Mouse (Mus musculus) cerebellum, adult 2 months (tissue): ENCODE results near the gene Foxk1. TPM values are rescaled to one million over a fixed set of nuclear protein-coding genes. Genes with fewer than 3 reads are reported as not detected.

Experiments used
- DNase-seq, 2 experiments: peaks; one replicate each; pipeline ENCODE4 v3.0.0; 2021
- H3K27ac ChIP-seq: fragments of 200-500 bp; 2 replicates; pipeline ENCODE4 v1.5.1; 2012; ENCODE audit warnings: low read length, control low read depth, inconsistent platforms; ENCODE audit not compliant: insufficient read depth
- H3K27me3 ChIP-seq: fragments of 200-500 bp; 2 replicates; pipeline ENCODE4 v1.6.1; 2012; ENCODE audit warnings: inconsistent platforms, mild to moderate bottlenecking, low read length, moderate library complexity; ENCODE audit not compliant: control insufficient read depth, insufficient read depth
- H3K4me1 ChIP-seq: fragments of 200-500 bp; 2 replicates; pipeline ENCODE4 v1.6.1; 2011; ENCODE audit warnings: low read length; ENCODE audit not compliant: control insufficient read depth, insufficient read depth
- H3K4me3 ChIP-seq: fragments of 200-500 bp; replicated peaks from 2 replicates; pipeline ENCODE3; 2011; ENCODE audit warnings: mild to moderate bottlenecking, low read depth, low read length, control low read depth; ENCODE audit not compliant: insufficient read depth
- CTCF ChIP-seq: fragments of 200-500 bp; IDR thresholded peaks from 2 replicates; pipeline ENCODE4 v1.5.1; 2011; ENCODE audit warnings: low read depth, mild to moderate bottlenecking, control low read depth, low read length, moderate library complexity, borderline replicate concordance; ENCODE audit not compliant: insufficient read depth
- POLR2A ChIP-seq: fragments of 200-500 bp; IDR thresholded peaks from 2 replicates; pipeline ENCODE4 v1.6.1; 2011; ENCODE audit warnings: low read length, control low read depth, borderline replicate concordance; ENCODE audit not compliant: insufficient read depth
- WGBS: fragments of 180-500 bp; shearing (Covaris S2); methylation state at CpG from one replicate; pipeline ENCODE4 v1.1.7; 2018; 5-methylcytosine and 5-hydroxymethylcytosine counted together
- polyA plus RNA-seq: library from polyadenylated mRNA; depleted of rRNA; stranded (reverse); fragments of >200 nt; gene quantifications from 2 replicates; pipeline ENCODE4 v1.2.3, GENCODE M21; 2012

The Foxk1 gene
- polyA plus RNA-seq, 1 experiment = 14.2 TPM

DNA sequence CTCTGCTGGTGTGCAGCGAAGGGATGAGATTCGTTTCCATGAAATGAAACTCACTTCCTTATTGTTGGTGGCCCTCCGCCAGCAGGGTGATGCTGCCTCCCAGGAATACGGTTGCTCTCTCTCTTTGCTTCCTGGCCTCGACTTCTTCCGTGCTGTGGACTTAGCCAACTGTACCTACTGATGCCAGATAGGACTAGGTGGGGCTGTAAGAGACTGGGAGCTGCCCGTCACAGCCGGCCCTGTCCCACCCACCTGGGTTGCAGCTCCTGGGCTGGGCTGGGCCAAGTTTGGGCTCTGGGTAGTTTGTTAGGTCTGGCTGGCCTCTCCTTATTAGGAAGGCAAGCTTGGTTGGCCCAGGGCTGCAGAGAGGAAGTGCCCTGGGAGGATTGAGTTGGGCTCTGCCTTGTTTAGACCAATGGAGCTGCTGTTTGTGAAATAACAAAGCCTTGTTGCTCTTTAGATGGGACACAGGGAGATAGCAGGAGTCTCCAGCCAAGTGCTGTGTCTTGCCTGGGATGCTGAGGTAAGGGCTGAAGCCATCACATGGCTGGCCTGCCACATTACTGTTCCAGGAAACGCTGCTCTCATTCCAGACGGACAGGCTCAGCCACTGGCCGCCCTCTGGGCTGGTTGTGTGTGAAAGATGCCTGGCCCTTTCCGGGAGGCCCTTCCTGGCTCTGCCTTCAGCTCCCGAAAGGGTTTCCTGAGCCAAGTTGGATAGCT lies 23.5 kb downstream of the Foxk1 start:
- peak overlapping the region; percentile 76 for H3K27ac ChIP-seq
- 6% methylated on average over 13 of the region's 13 CpGs for WGBS
- no peak for TF ChIP-seq POLR2A
- TF ChIP-seq CTCF = no peak
- H3K4me3 ChIP-seq = no peak overlapping the region
- DNase-seq = peak; percentile 66 to 80
- H3K4me1 ChIP-seq = peaks cover 29% of the 10 kb centered on the region
- H3K27me3 ChIP-seq = no peaks in the 10 kb centered on the region

DNA sequence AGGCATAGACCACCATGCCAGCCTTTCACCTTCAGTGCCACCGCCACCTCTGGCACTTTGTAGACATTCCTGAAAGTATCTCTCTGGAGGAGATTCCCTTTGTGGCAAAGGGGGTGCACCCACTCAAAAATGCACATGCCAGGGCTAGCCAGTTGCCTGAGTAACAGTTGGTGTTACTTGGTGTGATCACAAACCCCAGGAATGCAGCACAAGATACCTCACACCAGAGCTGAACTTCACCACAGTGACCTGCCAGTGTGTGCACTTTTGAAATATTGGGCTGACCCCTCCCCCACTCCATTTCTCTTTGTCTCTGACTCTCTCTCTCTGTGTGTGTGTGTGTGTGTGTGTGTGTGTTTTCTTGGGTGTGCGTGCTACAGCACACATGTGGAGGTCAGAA lies 25.2 kb downstream of the Foxk1 start:
- DNase-seq = no peak
- 100% methylated on average over 2 of the region's 2 CpGs for WGBS
- H3K4me3 ChIP-seq = no peak overlapping the region
- TF ChIP-seq POLR2A = no peak
- H3K27me3 ChIP-seq = no peaks in the 10 kb centered on the region
- no peak overlapping the region for H3K27ac ChIP-seq
- H3K4me1 ChIP-seq = peaks cover 37% of the 10 kb centered on the region

DNA sequence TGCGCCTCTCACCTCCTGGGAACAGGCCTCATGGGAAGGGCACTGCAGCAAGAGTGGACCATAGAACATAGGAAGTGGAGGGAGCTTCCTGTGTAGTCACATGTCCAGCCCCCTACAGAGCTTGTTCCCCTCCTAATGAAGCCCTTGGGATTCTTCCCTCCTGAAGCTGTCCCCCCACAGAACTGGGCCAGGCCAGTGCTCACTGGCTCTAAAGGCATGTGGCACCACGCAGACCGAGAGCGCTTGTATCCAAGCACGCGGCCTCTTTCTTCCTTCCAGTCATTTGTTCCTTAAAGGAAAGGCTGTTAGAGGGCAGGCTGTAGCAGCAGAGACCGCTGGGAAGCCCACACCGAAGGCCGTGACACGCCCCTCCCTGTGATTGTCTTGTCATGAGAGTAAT lies 26.6 kb downstream of the Foxk1 start:
- Histone ChIP-seq H3K27ac (no peak overlapping the region), H3K27me3 (no peaks in the 10 kb centered on the region), H3K4me1 (peaks cover 47% of the 10 kb centered on the region), H3K4me3 (no peak overlapping the region)
- DNase-seq = no peak
- WGBS = 68% methylated on average over 10 of the region's 10 CpGs
- TF ChIP-seq POLR2A (no peak), CTCF (no peak)

DNA sequence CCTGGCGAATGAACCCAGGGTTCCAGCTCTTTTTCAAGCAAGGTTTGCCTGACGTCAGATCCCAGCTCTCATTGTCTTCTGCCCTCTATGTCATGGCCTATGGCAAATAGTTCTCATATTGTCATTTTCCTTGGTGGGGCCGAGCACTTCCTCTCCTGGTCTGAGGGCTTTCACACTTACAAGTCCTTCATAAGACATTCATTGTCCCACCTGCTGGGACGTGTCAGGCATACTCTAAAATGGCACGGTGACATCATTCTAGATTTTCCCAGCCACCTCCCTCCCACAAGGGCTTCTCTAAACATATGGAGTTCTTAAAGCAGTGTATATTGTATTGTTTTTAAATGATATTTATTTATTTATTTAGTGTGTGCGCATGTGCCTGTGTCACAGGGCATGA lies 27.4 kb downstream of the Foxk1 start:
- DNase-seq = no peak
- H3K4me3 ChIP-seq = no peak overlapping the region
- 63% methylated on average over 6 of the region's 6 CpGs for WGBS
- H3K27me3 ChIP-seq = no peaks in the 10 kb centered on the region
- H3K4me1 ChIP-seq = peaks cover 55% of the 10 kb centered on the region
- TF ChIP-seq CTCF (no peak), POLR2A (no peak)
- H3K27ac ChIP-seq = no peak overlapping the region

DNA sequence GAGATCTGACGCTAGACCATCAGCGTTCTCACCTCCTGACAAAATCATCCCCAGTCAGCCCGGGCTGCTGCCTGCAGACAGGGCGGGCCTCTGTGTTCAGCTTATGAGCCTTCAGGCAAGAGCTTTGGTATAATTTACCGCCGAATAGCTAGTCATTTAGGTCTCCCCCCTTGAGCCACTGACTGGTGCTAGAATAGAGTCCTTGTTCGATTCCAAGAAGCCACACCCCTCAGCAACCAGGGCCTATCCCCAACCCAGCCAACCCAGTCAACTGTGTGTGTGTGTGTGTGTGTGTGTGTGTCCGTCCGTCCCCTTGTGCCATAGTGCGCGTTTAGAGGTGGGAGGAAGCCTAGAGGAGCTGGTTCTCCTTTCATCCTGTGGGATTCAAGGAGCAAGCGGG lies 29.7 kb downstream of the Foxk1 start:
- Histone ChIP-seq H3K27me3 (no peaks in the 10 kb centered on the region), H3K4me3 (no peak overlapping the region), H3K4me1 (peaks cover 43% of the 10 kb centered on the region), H3K27ac (no peak overlapping the region)
- no peak for TF ChIP-seq CTCF
- TF ChIP-seq POLR2A = no peak
- 86% methylated on average over 12 of the region's 12 CpGs for WGBS
- DNase-seq = no peak

DNA sequence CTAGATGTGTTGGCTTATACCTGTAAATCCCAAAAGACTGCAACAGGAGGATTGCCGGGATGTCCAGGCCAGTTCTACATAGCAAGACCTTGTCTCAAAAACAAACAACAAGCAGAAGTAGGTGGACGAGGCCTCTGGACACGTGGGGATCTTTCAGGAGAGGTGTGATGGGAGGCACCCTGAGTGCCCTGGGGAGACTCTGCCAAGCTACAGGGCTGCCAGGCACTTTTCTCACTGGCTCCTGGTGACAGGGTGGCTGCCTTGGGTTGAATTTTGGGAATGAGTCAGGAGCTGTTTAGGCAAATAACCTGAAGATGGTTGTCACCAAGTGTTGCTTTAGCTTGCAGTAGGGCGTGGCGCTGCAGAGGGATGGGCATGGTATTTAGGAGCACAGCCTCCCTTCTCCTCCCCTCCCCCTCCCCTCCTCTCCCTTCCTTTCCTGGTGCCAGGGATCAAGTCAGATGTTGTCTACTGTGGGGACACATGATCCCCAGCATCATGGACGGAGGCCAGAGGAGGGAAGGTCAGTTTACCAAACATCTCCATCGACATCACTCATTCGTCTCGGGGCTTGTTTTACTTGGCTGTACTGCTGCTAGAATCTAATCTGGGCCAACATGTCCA lies 30.6 kb downstream of the Foxk1 start:
- Histone ChIP-seq H3K4me3 (no peak overlapping the region), H3K27ac (no peak overlapping the region), H3K4me1 (peaks cover 41% of the 10 kb centered on the region), H3K27me3 (no peaks in the 10 kb centered on the region)
- 64% methylated on average over 9 of the region's 9 CpGs for WGBS
- DNase-seq = no peak
- no peak for TF ChIP-seq CTCF
- TF ChIP-seq POLR2A = no peak

DNA sequence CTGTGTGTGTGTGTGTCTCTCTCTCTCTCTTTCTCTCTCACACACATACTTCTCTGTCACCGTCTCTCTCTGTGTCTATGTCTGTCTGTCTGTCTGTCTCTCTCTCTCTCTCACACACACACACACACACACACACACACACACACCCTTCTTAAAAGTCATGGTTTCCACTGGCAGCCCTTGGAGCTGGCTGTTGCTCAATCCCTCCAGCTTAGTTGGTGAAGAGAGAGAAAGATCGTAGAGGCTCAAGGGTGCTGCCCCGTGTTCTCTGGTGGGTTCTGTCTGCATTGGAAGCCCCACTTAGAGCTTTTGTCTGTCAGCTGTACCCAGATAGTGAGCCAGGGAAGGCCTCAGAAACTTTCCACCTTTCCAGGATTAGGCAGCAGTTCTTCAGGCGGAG lies 31.4 kb downstream of the Foxk1 start:
- Histone ChIP-seq H3K27ac (no peak overlapping the region), H3K27me3 (no peaks in the 10 kb centered on the region), H3K4me3 (no peak overlapping the region), H3K4me1 (peaks cover 41% of the 10 kb centered on the region)
- TF ChIP-seq POLR2A = no peak
- DNase-seq = no peak
- 83% methylated on average over 4 of the region's 4 CpGs for WGBS

DNA sequence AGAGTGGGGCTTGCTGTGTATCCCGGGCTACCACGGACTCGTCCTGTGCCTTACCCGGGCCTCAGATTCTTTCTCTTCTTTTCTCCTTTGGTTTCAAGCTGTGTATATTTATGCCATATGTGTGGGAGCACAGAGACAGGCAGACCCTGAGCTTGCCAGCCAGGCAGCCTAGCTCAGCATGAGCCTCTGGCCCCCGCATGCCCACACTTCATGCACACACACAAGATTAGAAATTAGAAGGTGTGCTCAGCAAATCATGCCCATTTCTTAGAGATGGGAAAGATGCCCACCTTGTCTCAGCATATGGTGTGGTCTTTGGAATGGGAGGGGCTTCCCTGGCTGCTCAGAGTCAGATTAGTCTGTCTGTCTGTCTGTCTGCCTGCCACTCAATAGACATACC lies 32.8 kb downstream of the Foxk1 start:
- WGBS = 18% methylated on average over 5 of the region's 5 CpGs
- Histone ChIP-seq H3K27ac (no peak overlapping the region), H3K27me3 (no peaks in the 10 kb centered on the region), H3K4me1 (peaks cover 37% of the 10 kb centered on the region), H3K4me3 (no peak overlapping the region)
- TF ChIP-seq POLR2A = no peak
- no peak for TF ChIP-seq CTCF
- no peak for DNase-seq
